Mouse (Mus musculus) gastrocnemius, postnatal 14 days (tissue): Measurements from ENCODE around the gene Ybx1. TPM values are rescaled to one million over a fixed set of nuclear protein-coding genes. Genes with fewer than 3 reads are reported as not detected.
"Not testable (repeated sequence)": the region's sequence is repeated elsewhere in the genome, so short reads cannot be mapped to it uniquely, and the experiment has no call there.

ENCODE experiments used
- DNase-seq: peaks from one replicate; pipeline ENCODE4 v3.0.0; 2021; ENCODE audit warnings: mixed read lengths
- intact Hi-C: fragments of 180-260 bp; cut with DNase I; formaldehyde crosslinking; loops from one replicate; pipeline ENCODE4 v1.15.1; 2025; ENCODE audit warnings: low total_unique reads
- total RNA-seq, 2 experiments: library from RNA; stranded (reverse); gene quantifications; 2 replicates each; pipeline ENCODE4 v1.2.3; 2021

Ybx1 gene
- total RNA-seq, 2 experiments from 2014 or later = 494 to 519 TPM

- DNase-seq, intact Hi-C loops: not testable (repeated sequence)
Observed at GRCm38 (mm10) chr4:119278784-119279183, 15.6 kb downstream of the Ybx1 start.

DNA sequence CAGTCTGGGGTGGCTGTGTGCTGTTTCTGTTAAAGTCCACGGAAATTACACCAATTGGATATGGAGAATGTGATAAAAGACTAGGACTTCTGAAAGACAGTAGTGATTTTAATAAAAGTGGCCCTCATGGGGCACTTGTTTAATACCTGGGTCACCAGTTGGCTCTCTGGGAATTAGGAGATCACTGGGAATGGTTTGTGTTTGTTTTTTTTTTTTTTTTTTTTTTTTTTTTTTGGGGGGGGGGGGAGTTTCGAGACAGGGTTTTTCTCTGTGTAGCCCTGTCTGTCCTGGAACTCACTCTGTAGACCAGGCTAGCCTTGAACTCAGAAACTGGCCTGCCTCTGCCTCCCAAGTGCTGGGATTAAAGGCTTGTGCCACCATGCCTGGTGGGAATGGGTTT, 18.7 kb downstream of the Ybx1 start:
- no peak for DNase-seq
- intact Hi-C loops = no loop called here

- DNase-seq = no peak
- intact Hi-C loops = no loop called here
Observed at GRCm38 (mm10) chr4:119275226-119275625, 19.2 kb downstream of the Ybx1 start.

GRCm38 (mm10) chr4:119274627-119275026, 19.8 kb downstream of the Ybx1 start:
- no peak for DNase-seq
- intact Hi-C loops = no loop called here

DNA sequence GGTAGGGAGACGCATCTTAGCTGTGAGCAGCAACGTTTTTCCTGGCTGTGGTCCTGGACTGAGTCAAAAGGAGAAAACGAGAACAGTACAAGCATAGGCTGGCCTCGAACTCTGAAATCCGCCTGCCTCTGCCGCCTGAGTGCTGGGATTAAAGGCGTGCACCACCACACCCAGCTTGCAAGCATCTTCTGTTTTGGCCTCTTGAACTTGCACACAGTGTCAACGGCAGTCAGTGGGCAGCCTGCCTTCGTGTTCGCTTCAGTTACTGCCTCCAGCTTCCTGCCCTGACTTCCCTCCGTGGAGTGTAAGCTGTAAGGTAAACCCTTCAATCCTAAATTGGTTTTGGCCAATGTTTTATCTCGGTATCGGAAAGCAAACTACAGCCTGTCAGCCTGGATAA, 27.8 kb downstream of the Ybx1 start:
- intact Hi-C loops = no loop called here
- DNase-seq = no peak

- no peak for DNase-seq
- intact Hi-C loops = no loop called here
Observed at GRCm38 (mm10) chr4:119263459-119263858, 30.9 kb downstream of the Ybx1 start.

GRCm38 (mm10) chr4:119262483-119262882, 31.9 kb downstream of the Ybx1 start:
- intact Hi-C loops = no loop called here
- DNase-seq = no peak

GRCm38 (mm10) chr4:119261087-119261713, 33.2 kb downstream of the Ybx1 start:
- DNase-seq = no peak
- intact Hi-C loops = no loop called here

GRCm38 (mm10) chr4:119259344-119260254, 34.8 kb downstream of the Ybx1 start:
- intact Hi-C loops = no loop called here
- DNase-seq = no peak

- DNase-seq = no peak
- intact Hi-C loops = no loop called here
Observed at GRCm38 (mm10) chr4:119257083-119257482, 37.3 kb downstream of the Ybx1 start.

DNA sequence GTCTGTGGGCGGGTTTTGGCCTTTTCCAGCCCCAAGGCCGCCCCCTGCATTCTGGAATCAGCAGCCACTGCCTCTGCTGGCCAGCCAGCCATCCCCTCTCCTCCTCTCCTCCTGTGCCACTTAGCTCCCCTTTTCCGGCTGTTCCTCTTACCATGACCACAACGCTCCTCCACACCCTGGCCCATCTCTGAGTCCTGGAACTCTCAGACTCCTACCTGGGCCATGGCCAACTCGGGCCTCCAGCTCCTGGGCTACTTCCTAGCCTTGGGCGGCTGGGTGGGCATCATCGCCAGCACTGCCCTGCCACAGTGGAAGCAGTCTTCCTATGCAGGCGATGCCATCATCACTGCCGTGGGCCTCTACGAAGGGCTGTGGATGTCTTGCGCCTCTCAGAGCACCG, 39.1 kb downstream of the Ybx1 start, which contains the start of gene Cldn19:
Cldn19 (plus strand) TSS at position 64 of the 400 bp plus-strand sequence.
- no peak for DNase-seq
- intact Hi-C loops = no loop called here

DNA sequence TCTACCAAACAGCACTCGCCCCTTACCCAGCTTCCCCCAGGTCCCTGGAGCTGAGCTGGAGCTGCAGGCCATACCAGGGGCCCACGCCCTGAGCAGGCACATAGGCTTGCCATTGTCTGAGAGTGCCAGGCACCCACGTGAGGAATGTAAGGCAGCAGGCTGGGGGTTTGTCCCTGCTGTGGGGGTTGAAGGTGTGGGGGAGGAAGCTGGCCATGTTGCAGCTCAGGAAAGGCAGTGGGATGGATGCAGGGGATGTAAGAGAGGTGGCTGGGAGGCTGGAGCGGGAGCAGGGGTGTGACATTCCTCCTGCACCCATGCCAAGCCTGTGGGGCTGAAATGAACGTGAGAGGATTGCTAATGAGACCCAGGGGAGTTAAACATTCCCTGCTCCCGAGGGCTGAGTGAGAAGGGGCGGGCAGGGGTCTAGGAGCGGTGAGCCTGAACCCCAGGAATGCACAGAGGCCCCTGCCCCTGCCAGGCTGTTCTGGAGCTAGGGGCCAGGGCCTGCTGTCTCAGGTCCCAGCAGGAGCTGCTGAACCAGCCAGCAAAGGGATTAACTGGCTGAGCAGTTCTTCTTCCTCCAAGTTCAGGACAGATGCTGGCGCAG, 40.3 kb downstream of the Ybx1 start:
- no peak for DNase-seq
- intact Hi-C loops = no loop called here

DNA sequence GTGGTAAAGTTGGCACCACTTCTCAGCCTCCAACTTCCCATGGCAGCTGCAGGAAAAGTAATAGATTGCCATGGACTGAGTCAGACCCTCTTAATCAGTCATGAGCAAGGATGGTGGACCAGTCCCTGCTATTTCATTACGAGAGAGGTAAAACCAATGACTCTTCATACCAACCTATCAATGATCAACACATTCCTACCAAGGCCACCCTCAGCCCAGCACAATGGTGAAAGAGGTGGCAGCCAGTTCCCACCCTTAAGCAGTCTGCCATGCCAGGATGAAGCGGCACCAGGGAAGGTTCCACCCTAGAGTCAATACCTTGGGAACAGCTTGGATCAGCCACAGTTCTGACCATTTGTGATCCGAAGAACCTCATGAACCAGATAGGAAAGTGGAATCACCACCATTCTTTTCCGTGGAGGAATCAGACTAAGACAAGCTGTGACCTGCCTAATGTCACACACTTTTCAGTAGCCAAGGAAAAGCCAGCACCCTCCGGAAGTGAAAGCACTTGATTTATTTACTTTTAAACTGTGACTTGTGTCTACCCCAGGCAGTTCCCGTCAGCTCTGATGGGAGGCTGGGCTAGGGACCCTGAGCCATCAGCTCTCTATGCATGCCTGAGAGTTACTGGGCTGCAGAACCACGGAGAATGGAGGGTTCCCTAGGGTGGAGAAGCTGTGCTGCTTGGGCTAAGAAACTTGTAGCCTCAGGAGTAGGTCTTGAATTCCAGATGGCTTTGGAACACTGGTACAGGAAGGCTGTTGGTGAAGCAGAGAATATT, 42.2 kb downstream of the Ybx1 start:
- intact Hi-C loops = no loop called here
- DNase-seq = no peak

- no peak for DNase-seq
- intact Hi-C loops = loop anchor here (10.0 kb wide), 3 partner anchors 286 to 1126 kb away; partner anchors contain the start of genes Foxj3 and Frg2f1
Observed at GRCm38 (mm10) chr4:119248407-119248965, 45.9 kb downstream of the Ybx1 start.

- peak; percentile 79 for DNase-seq
- intact Hi-C loops = loop anchor here (10.0 kb wide), 3 partner anchors 287 to 1127 kb away; partner anchors contain the start of genes Foxj3 and Frg2f1
Observed at GRCm38 (mm10) chr4:119247462-119248235, 46.8 kb downstream of the Ybx1 start.

DNA sequence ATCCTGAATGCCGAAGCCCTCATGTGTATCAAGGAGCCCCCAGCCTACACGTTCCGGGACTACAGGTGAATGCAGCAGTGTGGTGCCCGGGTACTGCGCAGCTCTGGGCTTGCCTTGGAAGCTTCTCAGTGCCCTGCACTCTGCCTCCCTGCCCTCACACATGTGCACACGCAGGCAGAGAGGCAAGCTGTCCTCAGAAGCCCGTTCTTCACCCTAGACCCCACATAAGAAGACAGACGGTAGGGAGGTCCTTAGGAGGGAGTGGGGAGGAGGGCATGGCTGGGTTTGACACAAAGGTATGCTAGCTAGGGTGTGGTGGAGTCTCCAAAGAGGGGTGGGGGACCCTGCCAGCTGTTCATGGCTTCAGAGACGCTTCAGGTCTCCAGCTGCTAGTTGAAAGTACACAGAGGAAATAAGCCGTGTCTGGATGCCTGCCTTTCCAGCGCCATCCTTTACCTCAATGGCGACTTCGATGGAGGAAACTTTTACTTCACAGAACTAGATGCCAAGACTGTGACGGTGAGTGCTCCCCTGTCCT, 47.6 kb downstream of the Ybx1 start:
- intact Hi-C loops = loop anchor here (10.0 kb wide), 3 partner anchors 288 to 1128 kb away; partner anchors contain the start of genes Foxj3 and Frg2f1
- no peak for DNase-seq

DNA sequence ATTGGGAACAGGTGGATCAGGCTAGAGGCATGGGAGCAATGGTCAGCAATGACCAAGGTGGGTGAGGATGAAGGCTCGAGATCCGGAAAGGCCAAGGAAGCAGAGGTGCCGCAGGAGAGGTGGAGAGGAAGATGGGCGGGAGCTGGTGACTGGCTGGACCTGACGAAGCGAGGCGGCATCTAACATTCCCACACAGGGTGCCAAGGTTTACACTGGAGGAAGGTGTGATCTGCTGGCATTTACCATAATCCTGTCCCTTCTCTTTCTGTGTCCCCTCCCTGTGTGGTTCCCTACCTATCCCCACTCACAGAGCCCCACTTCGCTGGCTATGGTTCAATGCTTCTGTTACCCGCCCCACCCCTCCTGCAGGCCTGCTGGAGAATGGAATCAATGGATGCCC, 48.4 kb downstream of the Ybx1 start:
- DNase-seq = no peak
- intact Hi-C loops = loop anchor here (10.0 kb wide), 3 partner anchors 289 to 1129 kb away; partner anchors contain the start of genes Foxj3 and Frg2f1

GRCm38 (mm10) chr4:119245556-119245955, 48.8 kb downstream of the Ybx1 start:
- intact Hi-C loops = loop anchor here (10.0 kb wide), 3 partner anchors 289 to 1129 kb away; partner anchors contain the start of genes Foxj3 and Frg2f1
- no peak for DNase-seq
